Mouse (Mus musculus): ENCODE data around the gene Xntrpc. TPM values are rescaled to one million over a fixed set of nuclear protein-coding genes. Genes with fewer than 3 reads are reported as not detected.

Gene Xntrpc
- total and polyA plus RNA-seq, 2 experiments from 2014 or later = 0.31 TPM; not detected in 1

GRCm38 (mm10) chr7:102108206-102108605 lies 42.7 kb downstream of the Xntrpc start:
- H3K27me3 ChIP-seq (ENCODE audit: control insufficient read depth, insufficient read depth, low read length) = no peaks in the 10 kb centered on the region

GRCm38 (mm10) chr7:102109171-102109570 lies 43.7 kb downstream of the Xntrpc start, which contains the start of gene Art5:
Gene Art5 (minus strand): TSS chr7:102109489.
- Histone ChIP-seq H3K4me3 (ENCODE audit: low read depth, low read length) (no peak within 1 kb of the TSS), H3K9ac (replicated peaks; ENCODE audit: low read depth, low read length) (no peak within 1 kb of the TSS), H3K27ac (ENCODE audit: low read depth) (no peak within 1 kb of the TSS), H3K9me3 (replicated peaks; ENCODE audit: control insufficient read depth, low read length) (no peaks in the 10 kb centered on the region), H3K27me3 (ENCODE audit: control insufficient read depth, insufficient read depth, low read length) (no peaks in the 10 kb centered on the region), H3K4me1 (ENCODE audit: control insufficient read depth, insufficient read depth) (0 out of 2 replicates have a peak, but pooled peaks cover 6% of the 10 kb centered on the region), H3K4me2 (ENCODE audit: low read depth, low read length) (peak within 1 kb of the TSS; percentile 19; the same call in 1 of the 2 replicates), H3K36me3 (replicated peaks; ENCODE audit: control insufficient read depth, insufficient read depth, low read length) (no peaks in the 10 kb centered on the region)
- ATAC-seq (ENCODE audit: insufficient read depth, low read depth) = no peak
- WGBS = 66% methylated on average over 7 of the region's 7 CpGs
- no peak for TF ChIP-seq CTCF (IDR thresholded peaks at IDR 0.05; ENCODE audit: low read depth)
- TF ChIP-seq EP300 (IDR thresholded peaks at IDR 0.05; ENCODE audit: low read depth) = no peak
- DNase-seq (ENCODE audit: low spot score) = no peak

More at GRCm38 (mm10) chr7:102108206-102108605, 42.7 kb downstream of the Xntrpc start:
- H3K9ac ChIP-seq (replicated peaks; ENCODE audit: low read depth, low read length) = no peak overlapping the region
- no peaks in the 10 kb centered on the region for H3K9me3 ChIP-seq (replicated peaks; ENCODE audit: control insufficient read depth, low read length)
- H3K4me3 ChIP-seq (ENCODE audit: low read depth, low read length) = no peak overlapping the region
- no peaks in the 10 kb centered on the region for H3K36me3 ChIP-seq (replicated peaks; ENCODE audit: control insufficient read depth, insufficient read depth, low read length)
- TF ChIP-seq CTCF (IDR thresholded peaks at IDR 0.05; ENCODE audit: low read depth) = no peak
- TF ChIP-seq EP300 (IDR thresholded peaks at IDR 0.05; ENCODE audit: low read depth) = no peak
- ATAC-seq (ENCODE audit: insufficient read depth, low read depth) (no peak), DNase-seq (ENCODE audit: low spot score) (no peak)
- H3K27ac ChIP-seq (ENCODE audit: low read depth) = no peak overlapping the region
- 0 out of 2 replicates have a peak, but pooled peaks cover 6% of the 10 kb centered on the region for H3K4me1 ChIP-seq (ENCODE audit: control insufficient read depth, insufficient read depth)
- 79% methylated on average over 1 of the region's 1 CpGs for WGBS
- peak overlapping the region; percentile 19; the same call in 1 of the 2 replicates for H3K4me2 ChIP-seq (ENCODE audit: low read depth, low read length)

GRCm38 (mm10) chr7:102109746-102110145 lies 44.2 kb downstream of the Xntrpc start:
- H3K27me3 ChIP-seq (ENCODE audit: control insufficient read depth, insufficient read depth, low read length) = no peaks in the 10 kb centered on the region
- H3K4me2 ChIP-seq (ENCODE audit: low read depth, low read length) = no peak overlapping the region
- 75% methylated on average over 4 of the region's 4 CpGs for WGBS
- H3K9ac ChIP-seq (replicated peaks; ENCODE audit: low read depth, low read length) = no peak overlapping the region
- H3K36me3 ChIP-seq (replicated peaks; ENCODE audit: control insufficient read depth, insufficient read depth, low read length) = no peaks in the 10 kb centered on the region
- H3K27ac ChIP-seq (ENCODE audit: low read depth) = no peak overlapping the region
- 0 out of 2 replicates have a peak, but pooled peaks cover 6% of the 10 kb centered on the region for H3K4me1 ChIP-seq (ENCODE audit: control insufficient read depth, insufficient read depth)
- no peaks in the 10 kb centered on the region for H3K9me3 ChIP-seq (replicated peaks; ENCODE audit: control insufficient read depth, low read length)
- ATAC-seq (ENCODE audit: insufficient read depth, low read depth) = no peak
- no peak overlapping the region for H3K4me3 ChIP-seq (ENCODE audit: low read depth, low read length)
- no peak for DNase-seq (ENCODE audit: low spot score)
- TF ChIP-seq EP300 (IDR thresholded peaks at IDR 0.05; ENCODE audit: low read depth) = no peak
- TF ChIP-seq CTCF (IDR thresholded peaks at IDR 0.05; ENCODE audit: low read depth) = no peak

DNA sequence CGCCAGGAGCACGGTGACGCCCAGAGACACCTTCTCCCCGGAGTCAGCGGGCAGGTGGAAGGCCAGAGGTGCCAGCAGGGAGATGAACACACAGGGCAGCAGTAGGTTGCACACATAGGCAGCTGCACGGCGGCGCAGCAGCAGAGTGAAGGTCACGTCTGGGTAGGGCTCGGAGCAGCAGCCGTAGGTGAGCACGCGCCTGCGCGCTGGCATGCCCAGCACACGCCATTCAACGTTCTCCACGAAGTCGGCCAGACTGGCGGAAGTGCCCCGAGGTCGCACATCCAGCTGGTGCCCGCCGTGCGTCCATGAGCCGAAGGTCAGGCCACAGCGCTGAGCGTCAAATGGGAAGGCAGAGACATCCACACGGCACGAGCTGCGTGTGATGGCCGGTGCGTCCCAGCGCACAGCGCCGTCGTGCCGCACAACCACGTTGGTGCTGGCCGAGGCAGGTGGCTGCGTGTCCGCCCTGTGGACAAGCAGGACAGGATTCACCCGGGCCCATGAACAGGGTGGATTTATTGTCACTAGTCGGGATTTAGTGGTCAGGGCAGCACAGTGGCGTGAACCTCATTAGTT lies 47.7 kb downstream of the Xntrpc start:
- WGBS = 72% methylated on average over 45 of the region's 45 CpGs
- Histone ChIP-seq H3K4me3 (ENCODE audit: low read depth, low read length) (no peak overlapping the region), H3K36me3 (replicated peaks; ENCODE audit: control insufficient read depth, insufficient read depth, low read length) (no peaks in the 10 kb centered on the region), H3K4me2 (ENCODE audit: low read depth, low read length) (no peak overlapping the region), H3K9me3 (replicated peaks; ENCODE audit: control insufficient read depth, low read length) (no peaks in the 10 kb centered on the region), H3K4me1 (ENCODE audit: control insufficient read depth, insufficient read depth) (no peaks in the 10 kb centered on the region), H3K27ac (ENCODE audit: low read depth) (no peak overlapping the region), H3K9ac (replicated peaks; ENCODE audit: low read depth, low read length) (no peak overlapping the region), H3K27me3 (ENCODE audit: control insufficient read depth, insufficient read depth, low read length) (no peaks in the 10 kb centered on the region)
- no peak for ATAC-seq (ENCODE audit: insufficient read depth, low read depth)
- no peak for DNase-seq (ENCODE audit: low spot score)
- TF ChIP-seq EP300 (IDR thresholded peaks at IDR 0.05; ENCODE audit: low read depth) (no peak), CTCF (IDR thresholded peaks at IDR 0.05; ENCODE audit: low read depth) (no peak)

- no peak within 1 kb of the TSS for H3K27ac ChIP-seq (ENCODE audit: low read depth)
- no peaks in the 10 kb centered on the region for H3K9me3 ChIP-seq (replicated peaks; ENCODE audit: control insufficient read depth, low read length)
- no peak for ATAC-seq (ENCODE audit: insufficient read depth, low read depth)
- H3K36me3 ChIP-seq (replicated peaks; ENCODE audit: control insufficient read depth, insufficient read depth, low read length) = peaks cover 32% of the 10 kb centered on the region
- TF ChIP-seq EP300 (IDR thresholded peaks at IDR 0.05; ENCODE audit: low read depth) = no peak
- no peak for TF ChIP-seq CTCF (IDR thresholded peaks at IDR 0.05; ENCODE audit: low read depth)
- H3K9ac ChIP-seq (replicated peaks; ENCODE audit: low read depth, low read length) = no peak within 1 kb of the TSS
- H3K4me2 ChIP-seq (ENCODE audit: low read depth, low read length) = no peak within 1 kb of the TSS
- H3K4me3 ChIP-seq (ENCODE audit: low read depth, low read length) = no peak within 1 kb of the TSS
- H3K4me1 ChIP-seq (ENCODE audit: control insufficient read depth, insufficient read depth) = no peaks in the 10 kb centered on the region
- no peaks in the 10 kb centered on the region for H3K27me3 ChIP-seq (ENCODE audit: control insufficient read depth, insufficient read depth, low read length)
- 26% methylated on average over 7 of the region's 7 CpGs for WGBS
- no peak for DNase-seq (ENCODE audit: low spot score)
Measured at GRCm38 (mm10) chr7:102116579-102117331, 51.2 kb downstream of the Xntrpc start, which contains the start of gene Chrna10. Gene Chrna10 (minus strand): TSS chr7:102116828.
